Mouse (Mus musculus) adrenal gland, postnatal 14 days (tissue): ENCODE measurements around the gene Tespa1. TPM values are rescaled to one million over a fixed set of nuclear protein-coding genes. Genes with fewer than 3 reads are reported as not detected.
"Not testable (repeated sequence)": the region's sequence is repeated elsewhere in the genome, so short reads cannot be mapped to it uniquely, and the experiment has no call there.

Source experiments
- DNase-seq: peaks from one replicate; pipeline ENCODE4 v3.0.0; 2021; ENCODE audit warnings: mixed read lengths
- long read RNA-seq, 2 experiments: library from polyadenylated mRNA; stranded (forward); transcript quantifications; one replicate each; pipeline ENCODE4 v2.0.0; 2021
- total RNA-seq: library from RNA; stranded (reverse); gene quantifications from 2 replicates; pipeline ENCODE4 v1.2.3, GENCODE M21; 2021

The Tespa1 gene
- 1.1 and 6.3 TPM in 2 replicates for total RNA-seq
- long read RNA-seq, experiment 1, partial matches to known transcripts, result 1 of 3 reads
- long read RNA-seq, experiment 1, other reads (novel, unspliced or antisense), result 2 of 3 reads
- long read RNA-seq, experiment 2, result 0 reads

DNA sequence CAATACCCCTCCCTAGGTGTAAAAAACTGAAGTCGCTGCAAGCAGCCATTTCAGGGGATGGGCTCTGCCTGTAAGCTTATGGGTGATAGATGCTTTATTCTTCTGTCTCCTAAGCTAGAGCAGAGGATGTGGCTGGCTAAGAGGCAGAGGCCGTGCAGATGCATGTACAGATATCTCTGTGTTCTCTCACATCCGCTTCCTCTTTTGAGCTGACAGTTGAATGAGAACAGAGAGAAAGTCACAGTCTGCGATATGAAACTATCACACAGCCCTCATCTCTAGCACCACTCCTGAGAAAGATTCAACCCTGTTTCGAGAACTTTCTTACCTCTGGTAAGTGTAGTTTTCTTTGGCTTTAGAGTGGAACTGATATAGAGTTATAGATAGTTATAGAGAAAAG lies at the start of gene Tespa1:
Gene Tespa1 (plus strand): TSS at position 234 of the 400 bp plus-strand sequence.
- DNase-seq, result no peak

DNA sequence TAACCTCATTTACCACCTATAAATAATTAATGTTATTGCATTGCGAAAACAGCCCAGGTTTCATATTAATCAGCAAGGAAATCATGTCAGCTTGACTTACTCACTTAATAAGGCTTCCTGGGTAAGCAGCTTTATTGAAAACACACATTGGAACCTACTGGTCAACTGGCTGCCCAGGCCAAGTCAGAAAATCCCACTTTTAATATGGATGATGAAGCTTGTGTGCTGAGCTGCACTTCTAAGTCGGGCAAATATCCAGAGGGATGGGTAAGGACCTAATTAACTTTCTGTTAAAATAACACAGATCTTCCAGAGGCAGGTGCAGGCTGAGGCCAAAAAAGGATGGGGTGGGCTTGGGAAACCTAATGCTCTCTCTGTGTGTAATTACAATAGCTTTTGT lies 46.9 kb upstream of the Tespa1 start:
- no peak for DNase-seq

GRCm38 (mm10) chr10:130276496-130276895 lies 46.2 kb upstream of the Tespa1 start:
- DNase-seq, result no peak

- peak; percentile 79 for DNase-seq
These were observed 42.6 kb upstream of the Tespa1 start, which contains the start of gene Neurod4 for GRCm38 (mm10) chr10:130280066-130280465. Neurod4 (minus strand) TSS chr10:130280240.

- no peak for DNase-seq
These were observed 40.7 kb upstream of the Tespa1 start for GRCm38 (mm10) chr10:130281982-130282449.

DNA sequence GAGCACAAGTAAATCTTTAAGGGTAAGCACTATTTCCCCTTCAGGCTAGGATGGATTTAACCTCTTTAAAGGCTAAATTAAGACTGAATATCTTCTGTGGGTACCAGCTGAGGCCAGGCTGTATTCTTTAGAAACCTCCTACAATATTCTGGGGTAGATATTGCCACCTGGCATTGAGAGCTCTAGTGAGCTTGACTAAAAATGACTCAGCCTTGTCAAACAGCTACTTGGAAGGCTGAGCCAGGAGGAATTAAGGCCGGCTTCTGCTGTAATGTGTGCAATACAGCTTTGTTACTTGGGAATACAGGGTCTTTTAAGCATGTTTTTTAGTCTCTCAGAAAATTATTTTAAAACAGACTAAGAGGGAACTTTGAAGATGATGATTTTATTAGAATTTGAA lies 35.5 kb upstream of the Tespa1 start:
- DNase-seq, result no peak

DNA sequence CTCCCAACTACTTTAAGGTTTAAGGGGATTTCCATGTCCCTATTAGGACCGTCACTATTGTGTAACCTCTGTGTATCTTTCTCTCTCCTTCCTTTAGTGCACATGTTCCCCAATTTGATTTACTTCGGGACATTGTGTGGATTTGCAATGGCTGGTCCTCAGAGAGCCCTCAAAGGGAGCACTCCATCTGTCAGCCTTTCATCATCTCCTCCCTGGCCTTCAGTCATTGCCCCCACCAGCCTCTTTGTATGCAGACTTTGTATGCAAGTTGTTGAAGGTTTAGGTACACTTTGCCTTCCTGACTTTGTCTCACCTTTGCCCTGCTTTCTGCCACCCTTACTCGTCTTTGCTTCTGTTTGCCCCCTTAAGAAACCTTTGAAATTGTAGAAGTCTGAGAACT lies 34.7 kb upstream of the Tespa1 start:
- no peak for DNase-seq

DNA sequence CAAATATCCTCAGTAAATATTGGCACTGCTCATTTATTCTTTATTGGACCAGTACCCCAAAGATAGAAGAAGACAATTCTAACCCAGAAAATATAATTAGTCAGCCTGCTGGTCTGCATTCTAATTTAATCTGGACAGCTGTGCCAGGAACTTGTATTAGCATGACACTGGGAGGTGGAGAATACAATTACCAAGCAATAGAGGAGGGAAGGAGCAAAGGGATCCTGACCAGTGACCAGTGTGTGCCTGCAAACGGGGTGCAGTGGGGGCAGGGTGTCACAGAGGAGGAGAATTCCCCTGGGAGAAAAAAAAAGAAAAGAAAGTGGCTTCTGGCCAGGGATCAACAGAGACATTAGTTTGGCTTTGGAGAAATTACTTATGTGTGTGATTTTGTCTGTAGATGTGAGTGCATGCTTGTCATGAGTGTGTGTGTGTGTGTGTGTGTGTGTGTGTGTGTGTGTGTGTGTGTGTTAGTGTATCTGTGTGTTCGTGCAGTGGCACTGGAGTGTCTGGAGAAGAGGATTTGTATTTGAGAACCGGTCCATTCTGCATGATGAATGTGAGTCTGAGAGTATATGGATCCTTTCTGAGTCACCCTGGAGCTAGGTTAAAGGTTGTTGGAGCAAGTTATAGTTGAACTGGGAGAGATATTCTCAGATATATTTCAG lies 28.8 kb upstream of the Tespa1 start:
- no peak for DNase-seq

DNA sequence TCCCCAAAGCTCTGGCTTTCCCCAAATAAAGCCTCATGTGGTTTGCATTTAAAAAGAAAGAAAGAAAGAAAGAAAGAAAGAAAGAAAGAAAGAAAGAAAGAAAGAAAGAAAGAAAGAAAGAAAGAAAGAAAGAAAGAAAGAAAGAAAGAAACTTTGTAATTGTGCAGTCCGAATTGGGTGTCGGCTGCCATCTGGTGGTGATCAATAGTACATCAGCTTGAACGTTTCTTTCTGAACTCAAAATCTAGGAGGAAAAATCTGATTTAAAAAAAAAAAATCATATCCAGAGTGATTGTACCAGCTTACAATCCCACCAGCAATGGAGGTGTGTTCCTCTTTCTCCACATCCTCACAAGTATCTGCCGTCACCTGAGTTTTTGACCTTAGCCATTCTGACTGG lies 23.9 kb upstream of the Tespa1 start:
- DNase-seq, result peak; percentile 29

DNA sequence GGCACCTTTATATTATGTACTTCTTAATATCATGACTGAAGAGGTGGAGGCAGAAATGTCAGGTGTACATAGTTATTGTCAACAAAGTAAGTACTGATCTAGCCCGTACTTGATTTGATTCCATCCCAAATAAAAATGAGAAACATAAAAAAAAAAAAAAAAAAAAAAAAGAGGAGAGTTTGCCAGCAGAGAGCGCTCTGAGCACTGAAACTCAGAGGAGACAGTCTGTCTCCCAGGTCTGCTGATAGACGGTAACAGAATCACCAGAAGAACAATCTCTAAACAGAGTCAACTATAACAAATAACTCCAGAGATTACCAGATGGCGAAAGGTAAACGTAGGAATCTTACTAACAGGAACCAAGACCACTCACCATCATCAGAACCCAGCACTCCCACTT lies 18.5 kb upstream of the Tespa1 start:
- not testable (repeated sequence) for DNase-seq

- no peak for DNase-seq
These were observed 11.0 kb upstream of the Tespa1 start for GRCm38 (mm10) chr10:130311534-130312227.

DNA sequence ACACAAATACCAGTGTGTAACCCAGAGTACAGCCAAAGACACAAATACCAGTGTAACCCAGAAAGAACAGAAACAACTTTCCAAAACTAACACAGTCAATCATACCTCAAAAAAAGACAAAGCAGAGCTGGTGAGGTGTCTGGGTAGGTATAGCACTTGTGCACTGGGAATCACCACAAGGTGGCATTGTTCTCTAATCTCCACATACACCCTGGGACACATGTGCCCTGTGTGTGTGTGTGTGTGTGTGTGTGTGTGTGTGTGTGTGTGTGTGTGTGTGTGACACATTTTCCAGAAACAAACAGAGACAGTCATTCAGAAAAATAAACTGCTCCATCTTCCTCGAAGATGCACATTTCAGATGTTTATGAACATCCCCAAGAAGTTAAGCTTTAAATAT lies 9.1 kb upstream of the Tespa1 start:
- DNase-seq, result no peak

- peak; percentile 14 for DNase-seq
These were observed 8.4 kb upstream of the Tespa1 start for GRCm38 (mm10) chr10:130314110-130314829.

DNA sequence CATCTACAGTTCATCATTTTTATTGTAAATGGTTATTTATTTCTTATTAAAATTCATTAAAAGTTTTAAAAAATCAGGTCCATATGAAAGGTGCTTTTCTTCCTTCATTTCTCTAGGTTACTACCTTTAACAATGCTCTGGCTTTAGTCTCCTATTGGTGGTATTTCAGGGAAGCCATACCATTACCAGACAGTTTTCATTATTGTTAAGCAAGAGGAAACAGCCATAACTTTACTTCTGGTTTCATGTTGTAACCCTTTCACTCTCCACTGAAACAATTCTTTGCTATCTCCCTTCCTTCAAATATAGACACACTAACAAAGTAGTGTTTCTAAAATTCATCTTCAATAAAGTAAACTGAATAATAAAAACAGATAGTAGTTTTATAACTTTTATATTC lies 6.8 kb upstream of the Tespa1 start:
- DNase-seq, result no peak

- DNase-seq, result no peak
These were observed 4.0 kb upstream of the Tespa1 start for GRCm38 (mm10) chr10:130318720-130319119.

DNA sequence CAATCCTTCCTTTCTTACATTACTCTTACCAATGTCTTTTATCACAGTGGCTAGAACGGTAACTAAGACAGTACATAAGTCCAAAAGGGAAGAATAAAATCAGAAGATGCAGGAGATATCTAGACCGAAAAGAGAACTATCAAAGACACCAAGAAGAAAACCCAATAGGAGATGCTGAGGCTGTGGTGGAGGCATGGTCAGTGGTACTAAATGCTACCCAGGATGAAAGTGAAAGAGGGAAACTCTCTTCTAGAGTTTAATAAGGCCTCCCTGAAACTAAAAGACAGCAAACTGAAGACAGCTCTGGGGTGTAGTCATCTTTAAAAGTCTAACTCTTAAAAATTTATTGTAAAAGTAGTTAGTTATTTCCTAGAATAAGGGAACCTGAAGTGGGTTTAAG lies 2.0 kb upstream of the Tespa1 start:
- no peak for DNase-seq

GRCm38 (mm10) chr10:130322062-130322461 lies 608 bp upstream of the Tespa1 start:
- no peak for DNase-seq

DNA sequence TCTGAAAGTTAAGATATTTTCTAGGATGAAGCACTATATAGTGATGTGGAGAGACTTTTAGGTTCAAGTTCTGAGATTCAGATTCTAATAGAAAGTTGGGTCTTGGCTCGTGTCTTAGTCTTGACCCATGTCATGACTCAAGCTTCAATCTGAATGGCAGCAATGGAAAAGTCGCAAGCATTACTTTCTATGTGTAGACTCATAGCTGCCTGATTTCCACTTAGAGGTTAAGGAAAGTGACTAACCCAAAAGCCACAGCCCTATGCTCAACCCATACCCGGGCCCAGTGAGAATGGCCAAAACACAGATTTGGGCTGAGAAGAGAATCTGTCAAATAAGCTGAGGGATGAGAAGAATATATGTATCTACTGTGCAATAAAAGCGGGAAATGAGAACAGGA lies 1.6 kb downstream of the Tespa1 start:
- no peak for DNase-seq

- no peak for DNase-seq
These were observed 8.0 kb downstream of the Tespa1 start for GRCm38 (mm10) chr10:130330711-130331110.

DNA sequence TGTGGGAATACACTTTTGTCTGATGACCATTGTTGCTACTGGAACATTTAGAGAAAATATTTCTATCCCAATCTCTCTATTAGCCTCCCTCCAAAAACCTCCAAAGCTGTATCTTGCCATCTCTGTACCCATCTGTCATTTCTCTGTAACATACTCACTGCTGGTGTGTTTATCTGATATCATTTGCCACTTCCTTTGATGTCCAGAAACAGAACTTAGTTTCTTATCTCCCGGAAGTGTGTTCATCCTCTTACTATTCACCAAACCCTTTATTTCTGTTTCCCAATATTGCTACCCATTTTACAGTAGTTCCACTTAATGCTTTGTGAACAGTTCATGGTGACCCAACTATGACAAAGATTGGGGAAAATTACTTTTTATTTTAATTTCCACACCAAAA lies 13.7 kb downstream of the Tespa1 start:
- DNase-seq, result no peak

GRCm38 (mm10) chr10:130337581-130337980 lies 14.9 kb downstream of the Tespa1 start:
- no peak for DNase-seq

DNA sequence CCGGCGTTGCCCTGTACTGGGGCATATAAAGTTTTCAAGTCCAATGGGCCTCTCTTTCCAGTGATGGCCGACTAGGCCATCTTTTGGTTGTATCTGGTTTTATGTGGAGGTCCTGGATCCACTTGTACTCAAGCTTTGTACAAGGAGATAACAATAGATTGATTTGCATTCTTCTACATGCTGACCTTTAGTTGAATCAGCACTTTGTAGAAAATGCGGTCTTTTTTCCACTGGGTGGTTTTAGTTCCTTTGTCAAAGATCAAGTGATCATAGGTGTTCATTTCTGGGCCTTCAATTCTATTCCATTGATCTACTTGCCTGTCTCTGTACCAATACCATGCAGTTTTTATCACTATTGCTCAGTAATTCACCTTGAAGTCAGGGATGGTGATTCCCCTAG lies 17.4 kb downstream of the Tespa1 start:
- not testable (repeated sequence) for DNase-seq

- DNase-seq, result no peak
These were observed 21.4 kb downstream of the Tespa1 start for GRCm38 (mm10) chr10:130344056-130344455.
